Mouse (Mus musculus) liver, embryonic 14.5 days (tissue): Measurements from ENCODE around the gene Daxx. TPM values are rescaled to one million over a fixed set of nuclear protein-coding genes. Genes with fewer than 3 reads are reported as not detected.
A peak's percentile ranks its signal among the peaks of the same experiment; 100 is the strongest.

ENCODE experiments used
- ATAC-seq: fragments of 200-750 bp; cut with Nextera tagmentation; 2 replicates; pipeline ENCODE4 v1.8.0; 2017; ENCODE audit warnings: moderate number of reproducible peaks, mild to moderate bottlenecking, moderate library complexity; ENCODE audit not compliant: insufficient read depth
- DNase-seq, 3 experiments: peaks; one replicate each; pipeline ENCODE4 v3.0.0-alpha.2; 2012 to 2013; ENCODE audit warnings: low read depth in 3 of 3, low spot score in 3 of 3
- H3K27ac ChIP-seq: fragments of 300-500 bp; sonication (generic); 2 replicates; pipeline ENCODE4 v1.5.1; 2014; ENCODE audit warnings: moderate library complexity, mild to moderate bottlenecking, control low read depth, inconsistent platforms
- H3K27me3 ChIP-seq: fragments of 300-500 bp; sonication (generic); 2 replicates; pipeline ENCODE4 v1.6.1; 2014; ENCODE audit warnings: mild to moderate bottlenecking, low read length, moderate library complexity; ENCODE audit not compliant: control insufficient read depth, insufficient read depth
- H3K36me3 ChIP-seq: fragments of 300-500 bp; sonication (generic); replicated peaks from 2 replicates; pipeline ENCODE4 v1.6.1; 2014; ENCODE audit warnings: low read depth; ENCODE audit not compliant: control insufficient read depth, insufficient read depth
- H3K4me1 ChIP-seq, 2 experiments: fragments of 200-500 bp in 1 of 2; fragments of 300-500 bp in 1 of 2; sonication (generic) in 1 of 2; replicated peaks; 2 replicates each; pipeline ENCODE4 v1.6.1; 2012 to 2014; ENCODE audit warnings: antibody characterized with exemption in 1 of 2, inconsistent platforms in 1 of 2, low read length in 1 of 2; ENCODE audit not compliant: control insufficient read depth in 2 of 2, insufficient read depth in 2 of 2
- H3K4me2 ChIP-seq: fragments of 300-500 bp; sonication (generic); 2 replicates; pipeline ENCODE4 v1.6.1; 2014; ENCODE audit warnings: low read depth, mild to moderate bottlenecking, control low read depth, moderate library complexity
- H3K4me3 ChIP-seq, 2 experiments: fragments of 200-500 bp in 1 of 2; fragments of 300-500 bp in 1 of 2; sonication (generic) in 1 of 2; 2 replicates each; pipeline ENCODE4 v1.5.1; 2012 to 2014; ENCODE audit warnings: low read depth in 2 of 2, low read length in 2 of 2, mild to moderate bottlenecking in 2 of 2, control low read depth in 1 of 2, inconsistent platforms in 1 of 2, moderate library complexity in 1 of 2; ENCODE audit not compliant: insufficient read depth in 1 of 2
- H3K9ac ChIP-seq: fragments of 300-500 bp; sonication (generic); replicated peaks from 2 replicates; pipeline ENCODE4 v1.6.1; 2014; ENCODE audit warnings: mild to moderate bottlenecking, control low read depth, moderate library complexity
- H3K9me3 ChIP-seq: fragments of 300-500 bp; sonication (generic); 2 replicates; pipeline ENCODE4 v1.6.1; 2016; ENCODE audit warnings: low read length, mixed read lengths; ENCODE audit not compliant: control insufficient read depth
- CTCF ChIP-seq: IDR thresholded peaks from 2 replicates; pipeline ENCODE4 v1.5.1; 2016; ENCODE audit warnings: antibody characterized with exemption, low read depth, control low read depth
- EP300 ChIP-seq: IDR thresholded peaks from 2 replicates; pipeline ENCODE4 v1.6.1; 2016; ENCODE audit warnings: antibody characterized with exemption, low read depth
- WGBS: fragments of 180-500 bp; shearing (Covaris S2); extraction: QIAGEN DNeasy Blood & Tissue Kit; methylation state at CpG from one replicate; pipeline ENCODE4 v1.1.7; 2014; ENCODE audit not compliant: insufficient replicate concordance; 5-methylcytosine and 5-hydroxymethylcytosine counted together
- polyA plus RNA-seq, 2 experiments: library from polyadenylated mRNA; depleted of rRNA in 1 of 2; stranded (reverse) in 1 of 2; unstranded in 1 of 2; fragments of >200 nt; fragmentation: Nextera tagmentation in 1 of 2; extraction: Ambion mirVana in 1 of 2; gene quantifications; 2 replicates each; pipeline versions ENCODE4 v1.2.1 to v1.2.3; 2012 to 2014

Gene Daxx
- polyA plus RNA-seq, 2 experiments, result 14.7 to 15.3 TPM

- peak overlapping the region; percentile 68 for H3K9ac ChIP-seq
- peaks cover 5% of the 10 kb centered on the region for H3K9me3 ChIP-seq
- TF ChIP-seq EP300, result no peak
- TF ChIP-seq CTCF, result no peak
- ATAC-seq, result no peak; the same call in 1 of the 2 replicates
- 6% methylated on average over 15 of the region's 20 CpGs for WGBS
- H3K27me3 ChIP-seq, result no peaks in the 10 kb centered on the region
- H3K4me1 ChIP-seq, result peaks cover 10 to 18% of the 10 kb centered on the region in 2 experiments
- H3K4me3 ChIP-seq, result peak overlapping the region; percentile 71 to 86
- DNase-seq, result no peak
- H3K4me2 ChIP-seq, result peak overlapping the region; percentile 75
- H3K36me3 ChIP-seq, result peaks cover 32% of the 10 kb centered on the region
- H3K27ac ChIP-seq, result peak overlapping the region; percentile 71
Observed at GRCm38 (mm10) chr17:33916294-33916693, 7.1 kb downstream of the Daxx start.

DNA sequence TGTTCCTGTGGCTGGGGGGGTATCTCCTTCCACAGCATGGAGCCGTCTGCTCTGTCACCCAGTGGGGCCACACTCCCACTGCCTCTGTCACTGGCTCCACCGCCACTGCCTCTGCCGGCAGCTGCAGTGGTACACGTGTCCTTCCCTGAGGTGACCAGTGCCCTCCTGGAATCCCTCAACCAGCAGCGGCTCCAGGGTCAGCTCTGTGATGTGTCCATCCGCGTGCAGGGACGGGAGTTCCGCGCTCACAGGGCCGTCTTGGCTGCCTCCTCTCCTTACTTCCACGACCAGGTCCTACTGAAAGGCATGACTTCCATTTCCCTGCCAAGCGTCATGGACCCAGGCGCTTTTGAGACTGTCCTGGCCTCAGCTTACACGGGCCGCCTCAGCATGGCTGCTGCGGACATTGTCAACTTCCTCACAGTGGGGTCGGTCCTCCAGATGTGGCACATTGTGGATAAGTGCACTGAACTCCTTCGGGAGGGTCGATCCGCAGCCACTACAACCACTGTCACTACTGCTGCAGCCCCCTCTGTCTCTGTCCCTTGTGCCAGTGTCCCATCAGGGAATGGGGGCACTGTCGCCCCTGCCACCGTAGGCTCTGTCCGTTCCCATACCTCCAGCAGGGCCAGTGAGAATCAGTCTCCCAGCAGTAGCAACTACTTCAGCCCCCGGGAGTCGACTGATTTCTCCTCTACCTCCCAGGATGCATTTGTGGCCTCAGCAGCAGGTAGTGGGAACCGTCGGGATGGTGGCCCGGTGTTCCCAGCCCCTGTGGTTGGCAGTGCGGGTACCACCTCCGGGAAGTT lies 7.8 kb downstream of the Daxx start:
- H3K36me3 ChIP-seq, result peaks cover 26% of the 10 kb centered on the region
- H3K27ac ChIP-seq, result no peak overlapping the region
- H3K4me1 ChIP-seq, result peaks cover 10 to 18% of the 10 kb centered on the region in 2 experiments
- WGBS, result 86% methylated on average over 31 of the region's 31 CpGs
- no peak overlapping the region for H3K9ac ChIP-seq
- H3K27me3 ChIP-seq, result no peaks in the 10 kb centered on the region
- ATAC-seq (no peak), DNase-seq (no peak)
- no peak for TF ChIP-seq EP300
- TF ChIP-seq CTCF, result no peak
- H3K4me2 ChIP-seq, result peak overlapping the region; percentile 75
- peaks cover 5% of the 10 kb centered on the region for H3K9me3 ChIP-seq
- peak overlapping the region; percentile 21 to 71; a peak in 3 of 4 replicates for H3K4me3 ChIP-seq

DNA sequence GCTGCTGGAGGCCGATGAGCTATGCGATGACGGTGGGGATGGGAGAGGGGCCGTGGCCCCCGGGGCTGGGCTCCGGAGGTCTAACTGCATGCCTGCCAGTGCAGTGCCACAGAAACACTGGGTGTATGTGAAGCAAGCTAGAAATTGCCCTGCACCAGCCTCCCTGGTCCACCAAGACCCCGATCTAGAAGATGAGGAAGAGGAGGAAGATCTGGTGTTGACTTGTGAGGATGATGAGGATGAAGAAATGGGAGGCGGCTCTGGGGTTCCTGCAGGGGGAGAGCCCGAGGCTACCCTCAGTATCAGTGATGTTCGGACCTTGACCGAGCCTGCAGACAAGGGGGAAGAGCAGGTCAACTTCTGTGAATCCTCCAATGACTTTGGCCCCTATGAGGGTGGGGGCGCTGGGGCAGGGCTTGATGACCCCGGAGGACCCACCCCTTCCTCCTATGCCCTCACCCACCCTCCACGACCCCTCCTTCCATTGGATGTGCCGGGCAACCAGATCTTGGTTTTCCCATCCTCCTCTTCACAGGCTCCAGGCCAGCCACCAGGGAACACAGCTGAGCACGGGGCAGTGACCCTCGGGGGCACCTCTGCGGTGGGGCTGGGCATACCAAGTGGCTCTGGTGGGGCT lies 8.6 kb downstream of the Daxx start:
- H3K9ac ChIP-seq, result no peak overlapping the region
- H3K9me3 ChIP-seq, result peaks cover 5% of the 10 kb centered on the region
- peak overlapping the region in 1 of 2 experiments; percentile 0; a peak in 1 of 4 replicates for H3K4me3 ChIP-seq
- TF ChIP-seq CTCF, result no peak
- peaks cover 10 to 18% of the 10 kb centered on the region in 2 experiments for H3K4me1 ChIP-seq
- ATAC-seq (no peak), DNase-seq (no peak)
- no peak overlapping the region for H3K27ac ChIP-seq
- H3K36me3 ChIP-seq, result peaks cover 20% of the 10 kb centered on the region
- no peaks in the 10 kb centered on the region for H3K27me3 ChIP-seq
- H3K4me2 ChIP-seq, result no peak overlapping the region
- WGBS, result 84% methylated on average over 18 of the region's 18 CpGs

DNA sequence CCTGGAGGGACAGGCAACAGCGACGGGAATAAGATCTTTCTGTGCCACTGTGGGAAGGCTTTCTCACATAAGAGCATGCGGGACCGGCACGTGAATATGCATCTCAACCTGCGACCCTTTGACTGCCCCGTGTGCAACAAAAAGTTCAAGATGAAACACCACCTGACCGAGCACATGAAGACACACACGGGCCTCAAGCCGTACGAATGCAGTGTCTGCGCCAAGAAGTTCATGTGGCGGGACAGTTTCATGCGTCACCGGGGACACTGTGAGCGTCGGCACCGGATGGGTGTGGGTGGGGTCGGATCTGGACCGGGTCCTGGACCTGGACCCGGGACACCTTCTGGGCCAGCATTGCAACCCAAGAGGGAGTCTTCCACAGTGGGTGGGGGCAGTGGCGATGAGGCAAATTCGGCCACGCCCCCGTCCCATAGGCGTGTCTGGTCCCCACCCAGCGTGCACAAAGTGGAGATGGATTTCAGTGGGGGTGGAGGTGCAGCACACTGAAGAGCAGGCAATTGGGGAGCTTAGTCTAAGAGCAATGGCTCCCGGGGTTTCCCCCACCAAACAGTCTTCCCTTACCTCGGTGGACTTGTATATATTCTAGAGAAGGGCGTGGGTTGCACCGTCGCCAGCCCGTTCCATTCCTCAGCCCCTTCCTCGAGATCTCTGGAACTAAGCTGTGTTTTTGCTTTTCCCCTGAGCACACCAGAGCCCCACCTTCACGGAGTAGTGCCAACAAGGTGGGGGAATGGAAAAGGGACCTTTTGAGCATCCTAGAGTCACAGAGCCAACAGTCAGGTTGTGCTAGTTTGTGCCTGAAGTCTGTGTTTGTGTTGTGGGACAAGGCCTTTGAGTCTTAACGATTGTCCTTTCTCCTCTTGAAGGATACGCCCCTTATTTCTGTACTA lies 9.3 kb downstream of the Daxx start:
- H3K4me2 ChIP-seq, result peak overlapping the region; percentile 88
- peak overlapping the region; percentile 78 for H3K27ac ChIP-seq
- peaks cover 14% of the 10 kb centered on the region for H3K36me3 ChIP-seq
- peaks cover 5% of the 10 kb centered on the region for H3K9me3 ChIP-seq
- no peaks in the 10 kb centered on the region for H3K27me3 ChIP-seq
- peaks cover 10 to 18% of the 10 kb centered on the region in 2 experiments for H3K4me1 ChIP-seq
- H3K4me3 ChIP-seq, result peak overlapping the region; percentile 77 to 92
- 50% methylated on average over 37 of the region's 37 CpGs for WGBS
- TF ChIP-seq EP300 (no peak), CTCF (no peak)
- ATAC-seq, result peak; percentile 2; the same call in 1 of the 2 replicates
- no peak for DNase-seq
- H3K9ac ChIP-seq, result peak overlapping the region; percentile 84
